Mouse (Mus musculus) heart, postnatal 0 days (tissue): ENCODE results near the gene Cfap97. TPM values are rescaled to one million over a fixed set of nuclear protein-coding genes. Genes with fewer than 3 reads are reported as not detected.

Source experiments
- ATAC-seq: fragments of 200-750 bp; cut with Nextera tagmentation; 2 replicates; pipeline ENCODE4 v1.8.0; 2017; ENCODE audit warnings: low read depth, moderate number of reproducible peaks, moderate library complexity; ENCODE audit not compliant: insufficient read depth
- DNase-seq: peaks from one replicate; pipeline ENCODE4 v3.0.0-alpha.2; 2016; ENCODE audit warnings: low spot score
- H3K27ac ChIP-seq: fragments of 300-500 bp; sonication (generic); 2 replicates; pipeline ENCODE4 v1.5.1; 2014; ENCODE audit warnings: low read depth, mild to moderate bottlenecking
- H3K27me3 ChIP-seq: fragments of 300-500 bp; sonication (generic); 2 replicates; pipeline ENCODE4 v1.6.1; 2014; ENCODE audit warnings: low read length, mixed read lengths; ENCODE audit not compliant: control insufficient read depth, insufficient read depth
- H3K36me3 ChIP-seq: fragments of 300-500 bp; sonication (generic); replicated peaks from 2 replicates; pipeline ENCODE4 v1.6.1; 2014; ENCODE audit warnings: low read length, mixed read lengths; ENCODE audit not compliant: control insufficient read depth, insufficient read depth
- H3K4me1 ChIP-seq: fragments of 300-500 bp; sonication (generic); 2 replicates; pipeline ENCODE4 v1.6.1; 2014; ENCODE audit warnings: antibody characterized with exemption; ENCODE audit not compliant: control insufficient read depth, insufficient read depth
- H3K4me2 ChIP-seq: fragments of 300-500 bp; sonication (generic); 2 replicates; pipeline ENCODE4 v1.6.1; 2014; ENCODE audit warnings: low read depth, mild to moderate bottlenecking, low read length, moderate library complexity
- H3K4me3 ChIP-seq: fragments of 300-500 bp; sonication (generic); 2 replicates; pipeline ENCODE4 v1.5.1; 2014; ENCODE audit warnings: low read depth, low read length
- H3K9ac ChIP-seq: fragments of 300-500 bp; sonication (generic); replicated peaks from 2 replicates; pipeline ENCODE4 v1.6.1; 2014; ENCODE audit warnings: low read depth, low read length, mixed read lengths
- H3K9me3 ChIP-seq: fragments of 300-500 bp; sonication (generic); replicated peaks from 2 replicates; pipeline ENCODE4 v1.6.1; 2016; ENCODE audit warnings: low read length; ENCODE audit not compliant: control insufficient read depth
- CTCF ChIP-seq: IDR thresholded peaks from 2 replicates; pipeline ENCODE4 v1.5.1; 2016; ENCODE audit warnings: antibody characterized with exemption, control low read depth, low read depth
- EP300 ChIP-seq: IDR thresholded peaks from 2 replicates; pipeline ENCODE4 v1.6.1; 2016; ENCODE audit warnings: antibody characterized with exemption, low read depth
- WGBS: fragments of 180-500 bp; shearing (Covaris S2); extraction: QIAGEN DNeasy Blood & Tissue Kit; methylation state at CpG from one replicate; pipeline ENCODE4 v1.1.7; 2014; 5-methylcytosine and 5-hydroxymethylcytosine counted together
- polyA plus RNA-seq: library from polyadenylated mRNA; unstranded; fragments of >200 nt; fragmentation: Nextera tagmentation; extraction: Ambion mirVana; gene quantifications from 2 replicates; pipeline ENCODE4 v1.2.1, GENCODE M21; 2015
- total RNA-seq: library from RNA; depleted of rRNA; stranded (reverse); fragments of >200 nt; gene quantifications from 2 replicates; pipeline ENCODE4 v1.2.3, GENCODE M21; 2014; ENCODE audit warnings: low replicate concordance

Gene Cfap97
- total and polyA plus RNA-seq, 2 experiments from 2014 or later, result 14.8 to 22.0 TPM

DNA sequence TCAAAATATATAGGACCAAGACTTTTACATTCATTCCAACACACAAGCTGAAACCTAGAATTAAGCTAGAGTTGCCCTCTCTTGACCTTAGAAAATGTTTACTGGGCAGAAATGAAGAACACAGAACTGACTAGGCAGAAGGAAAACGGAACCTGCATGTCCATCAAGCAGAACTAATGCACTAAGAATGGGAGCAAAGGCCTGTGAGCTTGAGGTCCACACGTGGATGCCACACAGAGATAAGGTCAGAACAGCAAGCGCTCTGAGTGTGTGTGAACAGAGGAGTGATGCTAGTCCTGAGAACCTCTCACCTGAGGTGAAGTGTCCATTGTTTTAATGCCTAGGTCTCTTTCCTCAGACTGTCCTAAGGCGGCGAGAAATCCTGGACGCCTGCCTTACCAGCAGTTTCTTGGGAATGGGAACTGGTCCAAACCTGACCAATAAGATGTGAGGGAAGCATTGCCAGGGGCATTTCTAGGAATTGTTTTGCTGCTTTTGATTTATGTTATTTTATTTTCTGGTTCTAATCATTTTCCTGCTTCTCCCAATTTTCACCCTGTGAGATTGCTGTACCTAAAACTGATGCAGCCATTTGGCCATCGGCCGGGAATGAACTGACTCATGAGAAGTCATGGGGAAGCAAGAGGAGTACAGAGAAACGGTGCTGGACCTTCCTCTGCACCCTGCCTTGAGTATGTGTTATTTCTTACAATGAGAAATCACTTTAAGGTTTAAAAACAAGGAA, 11.0 kb upstream of the Cfap97 start:
- Histone ChIP-seq H3K9me3 (no peaks in the 10 kb centered on the region), H3K27ac (no peak overlapping the region), H3K27me3 (no peaks in the 10 kb centered on the region), H3K4me3 (no peak overlapping the region), H3K9ac (no peak overlapping the region), H3K36me3 (no peaks in the 10 kb centered on the region), H3K4me2 (no peak overlapping the region), H3K4me1 (peaks cover 9% of the 10 kb centered on the region; the same call in 1 of the 2 replicates)
- DNase-seq (no peak), ATAC-seq (no peak)
- TF ChIP-seq EP300 (no peak), CTCF (no peak)
- WGBS, result 75% methylated on average over 9 of the region's 9 CpGs

DNA sequence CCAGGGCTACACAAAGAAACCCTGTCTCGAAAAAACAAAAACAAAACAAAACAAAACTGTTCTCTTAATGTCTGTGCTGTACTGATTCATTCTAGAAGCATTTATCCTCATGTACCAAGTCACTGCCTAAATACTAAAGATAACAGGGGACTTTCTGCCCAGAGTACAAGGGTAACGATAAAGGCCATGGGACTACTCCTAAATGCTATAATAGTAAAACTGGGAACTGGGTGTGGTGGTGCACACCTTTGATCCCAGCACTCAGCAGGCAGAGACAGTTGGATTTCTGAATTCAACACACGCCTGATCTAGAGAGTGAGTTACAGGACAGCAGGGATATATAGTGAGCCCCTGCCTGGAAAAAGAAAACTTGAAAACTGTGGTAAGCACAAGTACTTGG, 9.9 kb upstream of the Cfap97 start:
- TF ChIP-seq EP300 (no peak), CTCF (no peak)
- DNase-seq (peak; percentile 1), ATAC-seq (no peak)
- no peaks in the 10 kb centered on the region for H3K27me3 ChIP-seq
- H3K27ac ChIP-seq, result no peak overlapping the region
- H3K36me3 ChIP-seq, result no peaks in the 10 kb centered on the region
- no peaks in the 10 kb centered on the region for H3K9me3 ChIP-seq
- H3K4me2 ChIP-seq, result no peak overlapping the region
- peaks cover 9% of the 10 kb centered on the region; the same call in 1 of the 2 replicates for H3K4me1 ChIP-seq
- no peak overlapping the region for H3K9ac ChIP-seq
- H3K4me3 ChIP-seq, result no peak overlapping the region
- WGBS, result 73% methylated on average over 3 of the region's 3 CpGs

DNA sequence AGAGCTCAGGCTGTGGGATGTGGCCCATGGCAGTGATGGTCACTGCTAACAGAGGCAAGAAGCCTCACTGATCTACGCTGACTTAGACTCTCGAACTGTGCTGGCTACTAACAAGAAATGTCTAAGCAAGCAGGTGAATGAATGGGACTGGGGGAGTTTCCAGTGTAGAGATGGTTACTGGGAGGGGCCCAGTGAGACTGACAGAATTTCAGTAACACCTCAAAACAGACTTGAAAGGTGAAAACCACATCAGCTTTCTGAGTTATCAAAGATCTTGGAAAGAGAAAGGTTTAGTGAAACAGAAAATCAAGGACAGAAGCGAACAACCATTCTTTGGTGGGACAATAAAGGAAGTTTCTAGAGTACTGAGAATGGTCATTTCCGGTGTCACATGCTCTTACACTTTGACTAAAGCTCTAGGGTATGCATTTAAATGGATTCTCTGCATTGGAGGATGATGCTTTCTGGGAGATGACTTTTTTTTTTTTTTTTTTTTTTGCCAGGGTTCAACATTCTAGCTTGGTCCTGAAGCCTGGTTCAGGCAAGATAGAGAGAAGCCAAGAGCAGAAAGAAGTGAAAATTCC, 9.0 kb upstream of the Cfap97 start:
- no peak overlapping the region for H3K4me2 ChIP-seq
- DNase-seq (peak; percentile 2), ATAC-seq (no peak)
- H3K9me3 ChIP-seq, result no peaks in the 10 kb centered on the region
- H3K4me3 ChIP-seq, result no peak overlapping the region
- no peaks in the 10 kb centered on the region for H3K27me3 ChIP-seq
- peaks cover 9% of the 10 kb centered on the region; the same call in 1 of the 2 replicates for H3K4me1 ChIP-seq
- no peaks in the 10 kb centered on the region for H3K36me3 ChIP-seq
- TF ChIP-seq EP300, result no peak
- WGBS, result 91% methylated on average over 4 of the region's 4 CpGs
- no peak overlapping the region for H3K9ac ChIP-seq
- no peak overlapping the region for H3K27ac ChIP-seq

DNA sequence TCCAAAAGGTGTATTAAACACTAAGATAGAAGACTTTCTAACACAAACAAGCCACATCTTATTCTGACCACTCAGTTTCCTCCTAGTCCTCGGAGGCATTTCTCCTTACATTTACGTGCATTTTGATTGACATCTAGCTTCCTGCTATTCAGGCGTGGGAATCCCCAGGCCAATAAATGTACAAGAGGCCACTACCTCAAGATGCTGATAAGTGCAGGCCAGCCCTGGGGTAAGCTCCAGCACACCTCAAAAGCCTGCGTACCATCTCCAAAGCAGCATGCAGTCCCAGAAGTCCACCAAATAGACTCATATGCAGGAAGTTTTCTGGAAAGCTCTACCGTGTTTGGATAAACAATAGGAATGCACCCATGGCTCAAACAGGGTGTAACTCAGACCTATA, 8.1 kb upstream of the Cfap97 start:
- Histone ChIP-seq H3K9ac (no peak overlapping the region), H3K27ac (no peak overlapping the region), H3K4me1 (peaks cover 4% of the 10 kb centered on the region; the same call in 1 of the 2 replicates), H3K27me3 (no peaks in the 10 kb centered on the region), H3K4me2 (no peak overlapping the region), H3K4me3 (no peak overlapping the region), H3K36me3 (no peaks in the 10 kb centered on the region), H3K9me3 (no peaks in the 10 kb centered on the region)
- TF ChIP-seq EP300 (no peak), CTCF (no peak)
- 52% methylated on average over 5 of the region's 5 CpGs for WGBS
- ATAC-seq (no peak), DNase-seq (peak; percentile 4)

DNA sequence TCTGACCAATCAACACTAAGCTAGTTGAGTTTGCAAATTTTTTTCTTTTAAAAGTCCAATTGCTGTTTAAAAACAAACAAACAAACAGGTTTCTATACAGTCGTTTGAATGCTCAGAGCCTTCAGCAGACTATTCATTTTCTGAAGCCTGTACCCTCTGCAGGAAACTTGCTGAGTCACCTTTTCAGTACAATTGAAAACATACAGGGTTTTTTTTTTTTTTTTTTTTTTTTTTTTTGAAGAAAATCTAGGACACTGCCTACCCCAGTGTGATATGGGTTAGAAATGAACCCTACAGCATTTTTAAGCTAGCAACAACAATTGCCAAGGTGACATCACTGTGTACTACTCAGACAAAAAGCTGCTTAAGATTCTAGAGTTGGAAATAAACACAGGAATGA, 7.6 kb upstream of the Cfap97 start:
- ATAC-seq (no peak), DNase-seq (peak; percentile 3)
- H3K9me3 ChIP-seq, result no peaks in the 10 kb centered on the region
- no peak overlapping the region for H3K4me3 ChIP-seq
- no peak for TF ChIP-seq CTCF
- no peak for TF ChIP-seq EP300
- H3K27me3 ChIP-seq, result no peaks in the 10 kb centered on the region
- H3K36me3 ChIP-seq, result no peaks in the 10 kb centered on the region
- 39% methylated on average over 1 of the region's 1 CpGs for WGBS
- H3K4me2 ChIP-seq, result no peak overlapping the region
- 0 out of 2 replicates have a peak, but pooled peaks cover 3% of the 10 kb centered on the region for H3K4me1 ChIP-seq
- no peak overlapping the region for H3K9ac ChIP-seq
- no peak overlapping the region for H3K27ac ChIP-seq

DNA sequence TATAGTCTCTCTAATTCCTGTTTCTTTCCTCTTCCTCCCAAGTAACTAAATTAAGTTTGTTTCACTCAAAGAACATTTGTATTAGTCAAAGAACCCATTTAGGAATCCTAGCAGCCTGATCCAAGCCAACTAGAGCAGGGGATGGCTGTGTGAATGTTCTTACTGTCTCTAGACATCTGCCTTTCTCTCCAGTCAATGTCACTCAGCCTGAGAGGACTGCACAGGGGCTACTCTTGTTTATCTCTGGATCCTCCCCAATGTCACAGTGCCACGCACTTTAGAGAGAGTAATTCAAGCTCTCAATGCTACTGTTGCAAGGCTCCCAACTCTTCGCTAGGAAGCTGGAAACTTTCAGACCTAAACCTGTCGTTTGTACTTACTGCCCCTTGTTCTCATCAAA, 5.4 kb upstream of the Cfap97 start:
- Histone ChIP-seq H3K9me3 (no peaks in the 10 kb centered on the region), H3K27ac (no peak overlapping the region), H3K4me3 (no peak overlapping the region), H3K4me2 (no peak overlapping the region), H3K36me3 (no peaks in the 10 kb centered on the region), H3K9ac (0 out of 2 replicates have a peak overlapping the region, but pooled peaks have one; percentile 25), H3K4me1 (peaks cover 6% of the 10 kb centered on the region; the same call in 1 of the 2 replicates), H3K27me3 (no peaks in the 10 kb centered on the region)
- DNase-seq (peak; percentile 5), ATAC-seq (no peak)
- TF ChIP-seq EP300 (no peak), CTCF (no peak)
- WGBS, result 19% methylated on average over 3 of the region's 3 CpGs
